Mouse (Mus musculus): ENCODE data around the gene Arhgap27.

DNA sequence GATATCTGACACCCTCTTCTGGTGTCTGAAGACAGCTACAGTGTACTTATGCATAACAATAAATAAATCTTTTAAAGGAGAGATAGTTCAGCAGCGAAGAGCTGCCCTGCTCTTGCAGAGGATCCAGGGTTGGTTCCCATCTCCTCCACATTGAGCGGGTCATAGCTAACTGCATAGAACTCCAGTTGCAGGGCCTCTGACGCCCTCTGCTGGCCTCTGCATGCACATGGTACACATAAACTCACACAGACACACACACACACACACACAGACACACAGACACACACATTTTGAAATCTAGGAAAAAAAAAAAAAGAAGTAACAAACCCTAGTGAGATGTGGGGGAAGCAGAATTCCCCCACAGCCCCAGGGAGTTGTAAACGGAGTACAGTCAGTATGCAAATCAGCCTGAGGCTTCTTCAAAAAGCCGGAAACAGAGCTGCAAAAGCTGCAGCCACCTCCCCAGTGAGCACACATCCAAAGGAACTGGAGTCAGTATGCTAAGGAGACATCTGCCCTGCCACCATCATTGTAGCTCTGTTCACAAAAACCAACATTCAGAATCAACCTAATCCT, 11.2 kb downstream of the Arhgap27 start:
- no peak for TF ChIP-seq CTCF (IDR thresholded peaks at IDR 0.05; ENCODE audit: extremely low read depth, insufficient read depth, low read length)
- no peak for TF ChIP-seq POLR2A (IDR thresholded peaks at IDR 0.05; ENCODE audit: extremely low read depth, insufficient read depth, low read length)
